Mouse (Mus musculus) cerebellum, adult 9-10 months (tissue): ENCODE data around the gene Bbx.

Experiments
- DNase-seq: peaks from one replicate; pipeline ENCODE4 v3.0.0; 2022

The Bbx gene

GRCm38 (mm10) chr16:50147900-50148299 lies 284.3 kb downstream of the Bbx start:
- DNase-seq: peak; percentile 29
